Mouse (Mus musculus): Measurements from ENCODE around the gene Ubc. TPM values are rescaled to one million over a fixed set of nuclear protein-coding genes. Genes with fewer than 3 reads are reported as not detected.

Ubc gene
- polyA plus RNA-seq, 1 experiment = 127 TPM

DNA sequence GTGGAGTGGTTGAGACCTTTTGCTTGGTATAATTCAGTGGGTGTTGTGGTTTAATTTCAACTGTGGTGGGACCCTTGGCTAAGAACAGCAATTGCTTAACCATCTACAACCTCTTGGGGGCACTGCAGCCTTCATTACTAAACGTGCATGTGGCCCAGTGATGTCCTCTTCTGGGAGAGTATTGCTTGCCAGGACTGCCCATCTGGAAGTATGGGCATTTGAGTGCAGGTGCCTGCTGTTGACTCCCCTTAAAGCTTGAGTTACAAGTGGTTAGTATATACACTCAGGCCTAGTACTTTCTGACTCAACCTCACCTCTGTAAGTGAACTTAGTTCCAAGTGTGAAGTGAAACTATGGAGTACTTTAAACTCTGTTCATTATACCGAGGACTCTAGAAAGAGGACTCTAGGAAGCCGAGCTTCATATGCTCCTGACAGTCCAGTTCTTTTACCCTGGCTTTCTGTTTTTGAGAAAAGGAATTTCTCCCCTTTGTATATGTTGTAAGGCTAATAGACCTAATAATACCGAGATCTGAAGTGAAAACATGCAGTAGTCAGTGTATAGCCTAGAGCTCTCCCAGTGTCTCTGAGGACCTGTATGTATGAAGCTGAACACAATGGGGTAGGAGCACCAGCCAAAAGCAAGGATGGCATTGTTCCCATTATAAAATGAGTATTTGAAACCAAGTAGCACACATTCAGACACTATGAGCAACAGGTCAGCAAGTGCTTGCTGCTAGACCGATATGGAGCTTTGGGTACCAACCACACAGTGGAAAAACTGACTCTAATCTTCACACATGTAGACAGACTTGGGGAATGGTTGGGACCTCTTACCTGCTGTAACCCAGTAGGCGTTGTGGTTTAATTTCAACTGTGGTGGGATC, 7.1 kb downstream of the Ubc start:
- no peak for TF ChIP-seq FLI1 (IDR thresholded peaks at IDR 0.05; ENCODE audit: low read length)
- no peak for TF ChIP-seq GATA1 (IDR thresholded peaks at IDR 0.05; ENCODE audit: borderline replicate concordance, low read length)
- peaks cover 18% of the 10 kb centered on the region for H3K36me3 ChIP-seq (replicated peaks; ENCODE audit: low read length)
- no peaks in the 10 kb centered on the region for H3K9me3 ChIP-seq
- H3K4me1 ChIP-seq = peaks cover 12% of the 10 kb centered on the region
- no peak overlapping the region for H3K4me3 ChIP-seq (replicated peaks)
- H3K27me3 ChIP-seq (replicated peaks) = no peaks in the 10 kb centered on the region

DNA sequence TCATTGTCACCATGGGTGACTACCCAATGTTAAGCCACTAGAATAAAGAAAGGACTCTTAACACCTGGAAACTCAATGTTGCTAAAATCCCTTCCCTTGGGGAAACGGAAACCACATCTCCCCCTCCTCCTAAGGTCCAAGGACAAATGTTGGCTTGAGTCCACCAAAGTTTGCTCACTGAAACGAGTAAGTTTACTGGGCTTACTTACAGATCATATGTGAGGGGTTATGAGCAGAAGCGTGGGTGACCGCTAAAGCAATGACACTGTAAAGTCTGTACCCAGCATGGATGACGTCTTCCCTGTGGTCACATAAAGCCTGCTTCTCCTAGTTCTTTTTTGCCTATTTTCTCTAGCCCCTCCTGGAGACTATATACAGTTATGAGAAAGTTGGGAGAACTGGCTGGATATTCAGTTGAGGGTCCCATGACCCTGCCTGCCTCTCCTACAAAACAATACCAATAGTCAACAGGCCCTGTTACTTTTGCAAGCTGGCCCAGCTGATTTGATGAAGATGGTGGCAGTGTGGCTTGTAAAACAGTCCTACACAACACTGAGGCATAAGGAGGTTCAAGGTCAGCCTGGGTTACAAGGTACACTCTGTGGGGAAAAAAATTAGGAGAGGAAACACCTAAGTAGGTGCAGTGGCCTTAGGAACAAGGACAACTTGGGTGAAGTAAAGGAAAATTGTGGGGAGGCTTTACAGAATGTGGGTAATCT, 7.9 kb downstream of the Ubc start:
- Histone ChIP-seq H3K4me1 (peaks cover 15% of the 10 kb centered on the region), H3K27me3 (replicated peaks) (peaks cover 4% of the 10 kb centered on the region), H3K36me3 (replicated peaks; ENCODE audit: low read length) (peaks cover 18% of the 10 kb centered on the region), H3K4me3 (replicated peaks) (no peak overlapping the region), H3K9me3 (no peaks in the 10 kb centered on the region)
- TF ChIP-seq GATA1 (IDR thresholded peaks at IDR 0.05; ENCODE audit: borderline replicate concordance, low read length) (no peak), FLI1 (IDR thresholded peaks at IDR 0.05; ENCODE audit: low read length) (no peak)

DNA sequence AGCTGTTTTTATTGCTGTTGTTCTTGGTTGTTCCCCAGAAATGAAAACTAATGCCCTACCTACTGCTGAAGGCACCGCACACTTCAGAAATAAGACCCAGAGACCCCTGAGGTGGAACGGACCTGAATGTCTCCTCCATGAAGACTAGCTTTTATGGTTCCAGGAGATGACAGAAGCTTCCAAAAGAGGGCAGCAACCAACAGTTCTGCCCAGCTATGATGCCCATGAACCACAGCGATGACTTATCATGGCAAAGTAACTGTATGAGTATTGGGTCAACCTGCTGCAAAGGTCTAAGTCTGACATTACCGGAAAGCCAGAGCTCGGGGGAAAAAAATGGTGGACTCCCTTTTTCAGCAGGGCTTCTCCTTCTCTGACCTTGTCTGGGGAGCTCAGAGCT, 11.1 kb downstream of the Ubc start:
- no peak overlapping the region for H3K4me3 ChIP-seq (replicated peaks)
- TF ChIP-seq FLI1 (IDR thresholded peaks at IDR 0.05; ENCODE audit: low read length) (no peak), GATA1 (IDR thresholded peaks at IDR 0.05; ENCODE audit: borderline replicate concordance, low read length) (no peak)
- H3K9me3 ChIP-seq = peaks cover 5% of the 10 kb centered on the region
- H3K4me1 ChIP-seq = peaks cover 3% of the 10 kb centered on the region; the same call in 1 of the 2 replicates
- no peaks in the 10 kb centered on the region for H3K36me3 ChIP-seq (replicated peaks; ENCODE audit: low read length)
- H3K27me3 ChIP-seq (replicated peaks) = peaks cover 6% of the 10 kb centered on the region

DNA sequence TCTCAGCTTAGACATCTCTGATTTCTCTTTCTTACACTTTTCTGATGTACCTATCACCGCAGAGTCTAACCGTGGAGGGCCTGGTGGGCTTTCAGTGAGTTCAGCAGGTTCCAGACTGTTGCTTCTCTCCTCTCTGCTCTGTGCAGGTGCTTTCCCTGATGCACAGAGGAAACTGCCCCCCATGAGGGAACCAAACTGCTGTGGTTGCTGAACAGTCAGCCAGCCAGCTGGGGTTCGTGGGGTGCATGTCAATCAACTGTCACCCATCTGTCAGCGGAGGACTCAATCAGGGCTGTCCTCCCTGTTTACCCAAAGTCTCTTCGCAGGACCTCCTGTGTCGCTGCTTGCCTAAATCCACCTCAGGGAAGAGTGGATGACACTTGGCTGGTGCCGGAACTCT, 12.8 kb downstream of the Ubc start:
- Histone ChIP-seq H3K9me3 (peaks cover 14% of the 10 kb centered on the region), H3K36me3 (replicated peaks; ENCODE audit: low read length) (no peaks in the 10 kb centered on the region), H3K27me3 (replicated peaks) (peaks cover 6% of the 10 kb centered on the region), H3K4me3 (replicated peaks) (no peak overlapping the region), H3K4me1 (peaks cover 3% of the 10 kb centered on the region)
- TF ChIP-seq FLI1 (IDR thresholded peaks at IDR 0.05; ENCODE audit: low read length) = no peak
- no peak for TF ChIP-seq GATA1 (IDR thresholded peaks at IDR 0.05; ENCODE audit: borderline replicate concordance, low read length)

DNA sequence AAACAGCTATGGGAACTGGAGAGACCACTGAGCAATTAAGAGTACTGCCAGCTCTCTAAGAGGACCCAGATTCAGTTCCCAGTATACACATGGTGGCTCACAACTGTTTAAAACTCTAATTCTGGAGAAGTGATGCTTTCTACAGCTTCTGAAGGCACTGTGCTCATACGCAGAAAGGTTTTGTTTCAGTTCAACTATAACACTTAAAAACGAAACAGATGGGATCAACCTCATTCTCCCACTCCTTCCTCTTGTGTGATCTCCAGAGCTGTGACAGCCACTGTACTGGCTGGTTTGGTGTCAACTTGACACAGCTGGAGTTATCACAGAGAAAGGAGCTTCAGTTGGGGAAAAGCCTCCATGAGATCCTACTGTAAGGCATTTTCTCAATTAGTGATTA, 14.1 kb downstream of the Ubc start:
- H3K36me3 ChIP-seq (replicated peaks; ENCODE audit: low read length) = no peaks in the 10 kb centered on the region
- peaks cover 11% of the 10 kb centered on the region for H3K4me1 ChIP-seq
- peaks cover 19% of the 10 kb centered on the region for H3K9me3 ChIP-seq
- H3K27me3 ChIP-seq (replicated peaks) = peaks cover 11% of the 10 kb centered on the region
- TF ChIP-seq GATA1 (IDR thresholded peaks at IDR 0.05; ENCODE audit: borderline replicate concordance, low read length) (no peak), FLI1 (IDR thresholded peaks at IDR 0.05; ENCODE audit: low read length) (no peak)
- H3K4me3 ChIP-seq (replicated peaks) = no peak overlapping the region

DNA sequence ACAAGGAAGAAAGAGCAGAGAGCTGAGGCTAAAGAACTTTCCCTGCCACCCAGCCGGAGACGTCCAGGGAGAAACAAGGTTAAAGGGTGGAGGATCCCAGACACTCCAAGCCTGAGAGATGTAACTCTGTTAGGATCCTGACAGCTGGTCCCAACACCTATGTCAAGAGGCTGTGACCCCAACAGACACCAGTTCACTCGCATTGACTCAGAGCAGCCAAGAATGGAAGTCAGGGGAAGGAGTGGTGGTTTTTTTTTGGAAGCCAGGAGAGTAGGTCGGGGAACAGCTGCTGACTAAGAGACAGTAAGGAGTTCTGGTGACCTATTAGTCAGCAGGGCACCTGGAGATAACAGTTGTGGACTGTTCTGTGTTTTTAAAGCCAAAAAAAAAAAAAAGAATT, 18.0 kb downstream of the Ubc start:
- no peak for TF ChIP-seq FLI1 (IDR thresholded peaks at IDR 0.05; ENCODE audit: low read length)
- TF ChIP-seq GATA1 (IDR thresholded peaks at IDR 0.05; ENCODE audit: borderline replicate concordance, low read length) = no peak
- Histone ChIP-seq H3K9me3 (peaks cover 20% of the 10 kb centered on the region), H3K4me1 (peaks cover 27% of the 10 kb centered on the region), H3K4me3 (replicated peaks) (no peak overlapping the region), H3K36me3 (replicated peaks; ENCODE audit: low read length) (no peaks in the 10 kb centered on the region), H3K27me3 (replicated peaks) (peaks cover 7% of the 10 kb centered on the region)

DNA sequence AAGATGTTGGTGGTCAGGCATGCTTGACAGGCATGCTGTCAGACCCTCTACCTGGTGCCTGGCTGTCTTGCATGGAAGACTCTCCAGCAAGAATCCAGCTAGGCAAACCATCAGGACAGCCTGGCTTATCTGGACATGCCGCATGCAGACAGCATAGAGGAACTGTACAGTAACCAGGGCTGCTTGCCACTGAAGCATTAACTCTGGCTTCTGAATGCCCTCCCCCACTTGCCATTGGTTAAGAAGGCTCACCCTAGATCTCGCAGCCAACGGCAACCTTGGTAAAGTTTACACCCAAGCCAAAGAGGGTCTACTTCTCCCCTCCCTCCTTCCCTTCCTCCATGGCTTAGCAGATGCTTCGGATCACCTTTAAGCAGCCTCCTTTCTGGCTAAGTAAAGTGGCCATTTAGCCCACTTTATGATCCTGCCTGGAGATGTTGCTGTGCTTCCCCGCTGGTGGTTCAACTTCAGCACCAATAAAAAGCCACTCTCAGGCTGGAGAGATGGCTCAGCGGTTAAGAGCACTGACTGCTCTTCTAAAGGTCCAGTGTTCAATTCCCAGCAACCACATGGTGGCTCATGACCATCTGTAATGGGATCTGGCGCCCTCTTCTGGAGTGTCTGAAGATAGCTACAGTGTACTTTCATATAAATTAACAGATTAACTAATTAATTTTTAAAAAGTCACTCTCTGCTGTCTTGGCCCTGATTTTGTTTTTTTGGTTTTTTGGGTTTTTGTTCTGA, 18.9 kb downstream of the Ubc start:
- H3K9me3 ChIP-seq = peaks cover 22% of the 10 kb centered on the region
- TF ChIP-seq GATA1 (IDR thresholded peaks at IDR 0.05; ENCODE audit: borderline replicate concordance, low read length) = no peak
- no peak for TF ChIP-seq FLI1 (IDR thresholded peaks at IDR 0.05; ENCODE audit: low read length)
- H3K36me3 ChIP-seq (replicated peaks; ENCODE audit: low read length) = no peaks in the 10 kb centered on the region
- H3K4me1 ChIP-seq = peaks cover 27% of the 10 kb centered on the region
- peaks cover 7% of the 10 kb centered on the region for H3K27me3 ChIP-seq (replicated peaks)
- no peak overlapping the region for H3K4me3 ChIP-seq (replicated peaks)

DNA sequence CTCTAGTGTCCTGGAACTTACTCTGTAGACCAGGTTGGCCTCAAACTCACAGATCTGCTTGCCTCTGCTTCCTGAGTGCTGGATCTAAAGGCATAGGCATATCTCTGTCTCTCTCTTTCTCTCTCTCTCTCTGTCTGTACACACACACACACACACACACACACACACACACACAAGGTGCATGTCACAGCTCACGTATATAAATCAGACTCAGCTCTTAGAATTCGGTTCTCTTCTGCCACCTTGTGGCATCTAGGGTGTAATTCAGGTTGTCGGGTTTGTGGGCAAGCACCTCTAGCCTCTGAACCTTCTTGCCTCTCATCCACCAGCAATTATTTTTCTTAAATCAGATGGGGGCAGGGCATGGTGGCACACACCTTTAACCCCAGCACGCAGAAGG, 21.4 kb downstream of the Ubc start:
- Histone ChIP-seq H3K27me3 (replicated peaks) (peaks cover 17% of the 10 kb centered on the region), H3K4me3 (replicated peaks) (no peak overlapping the region), H3K9me3 (peaks cover 24% of the 10 kb centered on the region), H3K36me3 (replicated peaks; ENCODE audit: low read length) (no peaks in the 10 kb centered on the region), H3K4me1 (peaks cover 34% of the 10 kb centered on the region)
- TF ChIP-seq FLI1 (IDR thresholded peaks at IDR 0.05; ENCODE audit: low read length) (no peak), GATA1 (IDR thresholded peaks at IDR 0.05; ENCODE audit: borderline replicate concordance, low read length) (no peak)

DNA sequence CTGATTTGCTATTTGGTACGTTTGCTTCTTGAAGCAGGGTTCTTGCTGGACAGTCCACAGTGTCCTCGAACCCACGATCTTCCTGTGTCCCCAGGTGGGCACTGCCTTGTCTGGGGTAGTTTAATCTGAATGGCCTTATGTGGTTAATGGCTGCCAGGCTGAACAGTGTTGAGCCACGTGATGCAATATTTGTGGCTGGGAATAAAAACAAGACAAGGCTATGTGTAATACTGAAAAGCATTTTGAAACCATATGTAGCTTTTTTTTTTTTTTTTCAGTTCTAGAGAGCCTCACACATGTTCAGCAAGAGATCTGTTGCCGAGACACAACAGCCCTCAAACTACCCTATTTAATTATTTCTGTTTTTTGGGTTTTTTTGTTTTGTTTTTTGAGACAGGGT, 21.8 kb downstream of the Ubc start:
- Histone ChIP-seq H3K27me3 (replicated peaks) (peaks cover 19% of the 10 kb centered on the region), H3K9me3 (peaks cover 21% of the 10 kb centered on the region), H3K4me1 (peaks cover 34% of the 10 kb centered on the region), H3K4me3 (replicated peaks) (no peak overlapping the region), H3K36me3 (replicated peaks; ENCODE audit: low read length) (no peaks in the 10 kb centered on the region)
- TF ChIP-seq GATA1 (IDR thresholded peaks at IDR 0.05; ENCODE audit: borderline replicate concordance, low read length) = no peak
- no peak for TF ChIP-seq FLI1 (IDR thresholded peaks at IDR 0.05; ENCODE audit: low read length)

Measured in megakaryocyte, embryonic 14.5 days (primary cell).